Mouse (Mus musculus): Measurements from ENCODE around the gene Rfc2.

- no peak for TF ChIP-seq POLR2A (IDR thresholded peaks at IDR 0.05; ENCODE audit: insufficient read depth, low read depth, low read length)
- TF ChIP-seq CTCF (IDR thresholded peaks at IDR 0.05; ENCODE audit: insufficient read depth, low read depth, low read length) = no peak
Observed at GRCm38 (mm10) chr5:134544516-134545241, 36.5 kb upstream of the Rfc2 start.
